Mouse (Mus musculus) E14TG2a.4 (cell line): ENCODE measurements at regions not wholly inside any gene's neighbourhood (a gene's known extent, or its start where the extent isn't known, plus 50 kb on each side); places are given as distances from the start of the nearest gene placed in this dataset.

Experiments
- CTCF ChIP-seq: conservative IDR thresholded peaks from 2 replicates; pipeline ENCODE4 v1.5.1; 2014; ENCODE audit warnings: low read length
- NANOG ChIP-seq: IDR thresholded peaks from 2 replicates; pipeline ENCODE4 v1.6.1; 2014; ENCODE audit warnings: borderline replicate concordance, low read length, mixed read lengths
- POU5F1 ChIP-seq: IDR thresholded peaks from 2 replicates; pipeline ENCODE4 v1.6.1; 2014; ENCODE audit warnings: low read length, borderline replicate concordance

DNA sequence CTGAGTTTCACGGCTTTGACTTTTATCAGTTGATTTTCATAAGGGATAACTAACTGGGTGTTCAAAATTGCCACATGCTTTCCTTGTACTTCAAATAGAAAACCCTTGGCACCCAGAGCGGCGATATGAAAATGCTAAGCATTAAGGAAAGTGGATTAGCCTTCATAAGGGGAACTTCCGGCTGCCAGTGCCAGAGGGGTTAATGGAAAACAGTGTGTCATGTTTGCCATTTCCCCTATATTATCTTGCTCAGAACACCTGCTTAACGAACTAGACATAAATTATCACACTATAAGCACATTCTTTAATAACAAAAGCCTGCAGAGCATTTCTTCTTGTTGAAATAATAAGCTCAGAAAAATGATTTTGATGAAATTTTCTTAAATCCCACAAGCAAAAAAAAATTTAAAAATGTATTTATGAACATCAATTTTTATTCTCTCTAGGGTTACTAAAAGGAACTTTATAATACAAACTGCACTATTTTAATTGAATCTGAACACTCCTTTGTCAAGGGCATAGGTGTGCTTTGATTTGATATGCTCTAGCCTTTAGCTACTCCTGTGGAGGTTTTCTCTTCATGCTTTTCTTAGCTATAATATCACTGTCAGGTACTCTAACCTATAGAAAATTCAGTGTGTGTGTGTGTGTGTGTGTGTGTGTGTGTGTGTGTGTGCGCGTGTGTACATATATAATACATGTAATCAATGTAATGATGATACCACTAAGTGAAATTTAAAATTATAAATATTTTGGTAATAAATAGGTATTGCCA, 699.7 kb upstream of the Gm38303 start:
- TF ChIP-seq CTCF, result no peak
- no peak for TF ChIP-seq NANOG
- no peak for TF ChIP-seq POU5F1
